Mouse (Mus musculus): ENCODE results near the gene Spata9.

Spata9 gene

DNA sequence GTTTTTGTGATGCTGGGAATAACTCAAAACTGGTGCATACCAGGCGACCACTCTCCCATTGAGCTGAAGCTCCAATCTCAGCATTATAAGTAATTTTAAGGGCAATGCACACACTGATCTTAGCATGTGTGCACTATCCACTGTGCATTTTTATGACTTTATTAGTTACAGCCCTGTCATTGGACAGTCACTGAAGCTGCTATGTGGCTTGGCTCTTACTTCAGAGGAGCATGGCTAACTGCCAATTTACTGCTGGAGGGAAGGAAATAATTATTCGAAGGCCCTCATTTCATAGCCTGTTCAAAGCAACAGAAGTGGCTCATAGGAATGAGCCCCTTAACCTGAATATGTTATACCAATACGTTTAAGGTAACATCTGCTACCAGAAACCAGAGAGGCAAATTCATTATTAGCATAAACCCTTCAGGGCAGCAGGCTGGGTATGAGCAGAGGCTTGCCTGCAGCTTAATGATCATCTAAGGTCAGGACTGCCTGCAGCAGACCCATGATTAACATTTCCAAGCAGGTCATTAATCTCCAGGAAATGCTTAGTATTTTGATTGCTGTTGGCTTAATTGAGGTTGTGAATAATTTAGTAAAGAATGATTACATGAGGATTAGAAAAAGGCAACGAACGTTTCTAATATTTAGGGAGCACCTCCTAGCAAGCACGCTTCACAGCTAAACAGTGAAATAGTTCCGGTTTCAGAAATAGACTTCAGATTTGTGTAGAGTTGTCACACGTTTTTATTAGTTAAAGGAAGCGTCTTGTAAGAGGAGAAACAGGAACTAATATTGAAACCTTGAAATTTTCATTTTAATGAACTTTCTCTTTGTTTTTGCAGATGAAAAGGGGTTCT lies 25.4 kb downstream of the Spata9 start:
- in situ Hi-C loops (cut with MboI, MseI), result no loop called here

DNA sequence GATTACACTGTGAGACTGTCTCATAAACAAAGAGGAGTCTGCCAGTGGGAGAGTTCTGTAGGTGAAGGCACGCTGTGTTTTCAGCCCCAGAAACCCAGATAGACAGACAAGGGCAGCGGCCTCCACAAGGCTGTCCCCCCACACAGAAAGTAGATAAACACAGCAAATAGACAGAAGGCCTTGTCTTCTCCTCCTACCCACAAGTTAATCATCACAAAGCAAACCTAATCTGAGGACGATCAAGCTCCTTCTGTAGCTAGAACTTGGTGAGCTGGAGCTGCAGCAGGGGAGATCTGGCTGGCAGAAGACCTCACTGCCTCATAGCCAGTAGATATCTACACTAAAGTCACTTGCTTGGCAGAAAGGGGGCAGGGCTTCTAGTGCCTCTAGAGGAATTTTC lies 36.3 kb downstream of the Spata9 start:
- in situ Hi-C loops (cut with MboI, MseI), result no loop called here

DNA sequence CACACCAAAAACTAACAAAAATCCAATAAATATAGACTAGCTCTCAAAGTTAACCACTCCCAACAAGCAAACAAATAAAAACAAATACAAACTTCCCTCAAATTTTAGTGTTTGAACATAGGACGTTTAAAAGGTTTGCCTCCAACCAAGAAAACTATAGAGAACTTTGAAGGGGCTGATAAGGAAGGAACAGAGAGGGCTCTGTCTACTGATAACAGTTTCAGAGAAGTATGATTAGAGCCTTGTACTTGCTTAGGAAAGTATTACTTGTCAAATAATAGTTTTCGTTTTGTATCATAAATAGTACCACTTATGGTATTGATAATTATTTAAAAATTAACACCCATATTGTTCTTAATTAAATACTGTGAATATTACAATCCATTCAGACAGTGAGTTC lies 47.6 kb downstream of the Spata9 start:
- in situ Hi-C loops (cut with MboI, MseI), result loop anchor here (10.0 kb wide), 1 partner anchor 1760 kb away; no protein-coding TSS in a partner anchor

DNA sequence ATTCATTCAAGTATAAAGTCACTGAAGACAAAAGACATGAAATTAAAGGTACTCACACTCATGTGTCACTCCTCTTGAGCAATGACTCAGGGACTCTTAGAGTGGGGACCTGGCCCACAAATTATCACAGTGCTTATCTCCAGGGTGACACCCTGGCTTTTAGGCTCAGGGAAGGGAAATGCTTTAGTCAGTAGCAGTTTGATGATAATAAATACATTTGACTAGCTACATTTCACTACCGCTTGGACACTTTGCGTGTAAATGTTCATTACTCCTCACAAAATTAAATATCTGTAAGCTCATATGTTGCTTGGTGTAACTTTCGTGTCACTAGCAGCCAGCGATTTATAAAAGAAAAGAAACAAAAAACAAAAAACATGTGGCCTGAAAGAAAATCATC lies 50.5 kb downstream of the Spata9 start:
- in situ Hi-C loops (cut with MboI, MseI), result loop anchor here (10.0 kb wide), 1 partner anchor 1757 kb away; no protein-coding TSS in a partner anchor

DNA sequence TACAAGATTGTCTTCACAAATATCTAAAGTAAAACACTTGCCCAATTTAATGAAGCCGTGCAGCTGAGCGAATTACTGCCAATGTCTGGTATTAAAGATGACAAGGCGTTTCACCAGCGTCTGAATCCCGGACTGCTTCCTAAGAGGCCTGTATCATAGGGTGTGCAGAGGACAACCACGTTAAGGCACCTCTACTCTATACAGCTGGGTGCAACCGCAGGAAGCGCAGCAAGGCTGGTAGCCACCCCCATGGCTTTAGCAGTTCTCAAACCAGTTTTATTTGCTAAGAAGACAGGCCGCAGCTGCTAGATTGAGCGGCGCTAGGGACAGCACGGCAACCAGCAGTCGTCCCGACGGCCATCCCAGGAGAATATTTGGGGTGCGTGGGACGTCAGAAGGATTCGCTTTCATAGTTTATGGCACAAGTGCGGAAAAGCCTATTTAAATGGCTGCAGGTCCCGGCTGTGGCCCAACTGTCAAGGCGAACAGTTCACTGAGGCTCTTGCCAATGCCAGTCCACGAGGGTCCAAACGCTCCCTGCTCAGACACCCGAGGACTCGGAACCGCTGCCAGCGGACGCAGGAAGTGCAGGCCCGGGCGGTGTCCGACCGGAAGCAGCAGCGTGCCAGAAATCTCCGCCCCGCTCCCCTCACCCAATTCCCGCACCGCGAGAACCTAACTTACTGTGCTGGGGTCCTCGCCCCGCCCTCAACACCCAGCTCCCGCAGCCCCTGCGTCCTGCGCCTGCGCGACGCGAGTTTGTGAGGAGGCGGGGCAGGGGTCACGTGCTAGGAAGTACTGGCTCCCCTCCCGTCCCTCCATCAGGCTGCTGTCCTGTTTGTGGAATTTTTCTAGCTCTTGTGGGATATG lies 51.3 kb downstream of the Spata9 start, which contains the start of gene Rfesd:
Gene Rfesd (minus strand): TSS at position 746 of the 870 bp plus-strand sequence.
- in situ Hi-C loops (cut with MboI, MseI), result loop anchor here (10.0 kb wide), 1 partner anchor 1757 kb away; no protein-coding TSS in a partner anchor

DNA sequence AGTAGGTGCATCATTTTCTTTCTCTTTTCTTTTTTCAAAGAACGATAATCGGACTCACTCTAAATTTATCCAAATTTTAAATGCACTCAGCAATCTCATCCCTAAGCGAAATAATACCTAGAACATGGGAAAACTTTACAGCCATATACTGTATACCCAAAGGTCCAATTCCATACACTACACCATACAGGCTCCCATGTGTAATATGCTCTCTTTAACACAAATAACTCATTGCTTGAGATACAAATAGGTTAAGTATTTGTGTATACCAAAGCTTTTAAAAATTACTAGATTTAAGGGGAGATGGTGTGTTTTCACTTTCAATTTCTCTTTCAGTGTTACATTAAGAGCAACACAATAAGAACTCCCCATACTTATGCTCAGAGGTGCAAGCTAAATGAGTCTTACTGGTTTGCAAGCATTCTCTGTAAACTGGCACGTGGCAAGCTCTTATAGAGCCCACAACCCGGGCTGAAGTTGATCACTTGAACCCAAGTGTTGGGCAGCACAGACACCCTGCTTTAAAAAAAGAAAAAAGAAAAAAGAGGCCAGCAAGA lies 52.0 kb downstream of the Spata9 start:
- in situ Hi-C loops (cut with MboI, MseI), result loop anchor here (10.0 kb wide), 1 partner anchor 1756 kb away; no protein-coding TSS in a partner anchor

DNA sequence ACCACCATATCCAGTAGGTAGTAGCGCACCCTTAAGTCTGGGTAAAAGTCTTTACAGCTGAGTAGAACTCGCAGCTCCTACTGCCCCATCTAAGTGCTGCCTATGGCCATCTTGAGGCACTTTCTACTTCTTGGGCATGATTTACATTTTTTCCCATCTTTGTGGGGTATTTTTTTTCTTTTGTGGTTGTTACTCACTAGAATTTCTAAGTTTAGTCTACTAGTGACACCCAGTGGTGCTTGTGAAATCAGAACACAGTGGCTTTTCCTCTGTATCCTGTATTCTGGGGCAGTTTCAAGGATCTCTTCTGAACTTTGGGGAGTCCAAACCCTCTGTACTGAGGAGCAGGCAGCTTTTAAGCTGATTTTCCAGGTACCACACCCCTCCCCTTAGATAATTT lies 54.8 kb downstream of the Spata9 start:
- in situ Hi-C loops (cut with MboI, MseI), result loop anchor here (10.0 kb wide), 1 partner anchor 187 kb away; the partner anchor contains the start of gene Glrx

DNA sequence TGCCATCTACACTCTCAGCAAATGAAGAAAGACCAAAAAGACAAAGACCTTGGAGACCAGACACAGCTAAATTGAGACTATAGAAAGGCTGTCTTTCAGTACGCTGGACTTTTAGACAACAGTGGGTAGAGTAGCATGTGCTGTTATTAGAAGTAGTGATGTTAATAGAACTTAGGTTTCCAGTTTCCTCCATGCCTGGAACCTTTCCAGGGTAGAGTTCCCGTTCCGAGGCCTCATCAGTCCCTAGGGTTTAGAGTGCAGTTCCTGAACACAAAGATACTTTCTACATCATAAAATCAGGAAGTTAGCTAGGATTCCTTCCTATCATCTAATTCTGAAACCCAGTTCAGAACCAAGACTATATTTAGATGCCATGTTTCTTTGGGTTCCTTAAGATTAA lies 57.6 kb downstream of the Spata9 start:
- in situ Hi-C loops (cut with MboI, MseI), result loop anchor here (10.0 kb wide), 1 partner anchor 190 kb away; the partner anchor contains the start of gene Glrx

DNA sequence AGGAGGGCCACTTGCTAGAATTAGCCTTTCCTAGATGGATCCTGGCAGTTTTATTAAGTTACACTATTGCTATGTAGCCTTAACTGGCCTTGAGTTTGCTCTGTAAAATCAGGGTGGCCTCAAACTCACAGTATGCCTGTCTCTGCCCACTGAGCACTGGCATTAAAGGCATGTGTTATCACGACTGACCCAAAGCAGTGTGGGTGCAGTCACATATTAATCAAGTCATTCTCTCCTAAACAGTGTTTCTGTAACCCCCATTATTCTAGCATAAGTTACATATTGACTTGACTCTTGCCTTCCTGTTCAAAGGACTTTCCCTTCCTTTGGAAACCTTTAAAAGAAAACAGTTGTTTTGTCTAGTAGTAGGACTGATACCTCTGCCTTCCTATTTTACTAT lies 75.5 kb downstream of the Spata9 start:
- in situ Hi-C loops (cut with MboI, MseI), result no loop called here

DNA sequence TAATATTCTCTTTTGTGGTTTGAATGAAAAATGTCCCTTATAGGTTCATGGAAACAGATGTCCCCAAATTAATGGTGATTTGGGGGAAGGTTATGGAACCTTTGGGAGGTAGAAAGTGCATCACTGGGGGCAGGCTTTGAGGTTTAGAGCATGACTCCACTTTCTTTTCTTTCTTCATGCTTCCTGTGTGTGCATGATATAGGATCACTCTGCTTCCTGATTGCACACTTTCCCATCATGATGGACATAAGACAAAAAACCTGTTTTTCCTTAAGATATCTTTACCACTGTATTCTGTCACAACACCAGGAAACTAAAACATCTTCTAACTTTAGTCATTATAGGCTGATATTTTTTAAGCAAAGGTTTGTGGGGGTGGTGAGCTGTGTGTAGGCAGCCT lies 78.0 kb downstream of the Spata9 start:
- in situ Hi-C loops (cut with MboI, MseI), result no loop called here
